Mouse (Mus musculus) heart, adult 2 months (tissue): ENCODE data around the gene Fndc1.

Source experiments
- CTCF ChIP-seq: fragments of 200-600 bp; IDR thresholded peaks from 2 replicates; pipeline ENCODE4 v1.8.1; 2022; ENCODE audit warnings: antibody characterized with exemption, mild to moderate bottlenecking, moderate library complexity
- EP300 ChIP-seq: fragments of 200-500 bp; IDR thresholded peaks from 2 replicates; pipeline ENCODE4 v1.6.1; 2011; ENCODE audit warnings: low read depth, low read length, control low read depth; ENCODE audit not compliant: insufficient read depth
- POLR2A ChIP-seq: fragments of 200-500 bp; IDR thresholded peaks from 2 replicates; pipeline ENCODE4 v1.6.1; 2011; ENCODE audit warnings: mild to moderate bottlenecking, low read depth, low read length, control low read depth; ENCODE audit not compliant: insufficient read depth

DNA sequence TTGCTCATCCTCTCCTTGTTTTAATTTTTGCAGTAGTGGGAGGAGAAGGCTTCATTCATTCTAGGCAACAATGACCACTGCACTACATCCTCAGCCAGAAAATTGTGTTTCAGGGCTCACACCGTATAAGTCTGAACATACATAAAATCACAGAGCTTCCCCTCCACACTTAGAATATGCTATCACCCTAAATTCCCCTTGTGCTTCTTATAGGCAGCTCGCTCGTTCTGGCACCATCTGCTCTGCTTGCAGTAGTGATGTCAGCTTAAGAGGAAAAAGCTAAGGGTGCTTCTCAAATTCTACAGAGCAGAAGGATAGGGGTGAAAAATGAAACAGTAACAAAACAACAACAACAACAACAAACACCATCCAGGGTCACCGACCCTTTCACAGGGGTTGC lies 82.1 kb downstream of the Fndc1 start:
- no peak for TF ChIP-seq CTCF
- TF ChIP-seq POLR2A = no peak
- TF ChIP-seq EP300 = no peak
